Mouse (Mus musculus): Measurements from ENCODE around the gene Got1. TPM values are rescaled to one million over a fixed set of nuclear protein-coding genes. Genes with fewer than 3 reads are reported as not detected.
A peak's percentile ranks its signal among the peaks of the same experiment; 100 is the strongest.

The Got1 gene
- polyA plus RNA-seq, 2 experiments = 10.8 to 11.6 TPM

DNA sequence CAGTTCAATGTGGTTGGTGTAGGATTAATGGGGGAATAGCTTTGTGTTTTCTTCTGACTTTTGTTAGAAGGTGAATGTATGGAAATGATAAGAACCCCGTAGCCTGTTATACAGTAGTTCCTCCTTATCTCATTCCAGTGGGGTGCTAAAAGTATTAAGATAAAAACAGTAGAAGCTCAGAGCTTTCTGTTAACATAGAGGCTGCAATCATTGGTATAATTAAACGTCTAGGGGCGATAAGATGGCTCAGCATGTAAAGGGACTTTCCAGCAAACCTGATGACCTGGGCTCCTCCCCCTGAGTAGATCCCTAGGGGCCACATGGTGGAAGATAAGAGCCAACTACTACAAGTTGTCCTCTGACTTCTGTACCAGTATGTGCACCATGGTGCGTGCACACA lies 71.4 kb downstream of the Got1 start:
- 15% methylated on average over 4 of the region's 4 CpGs for WGBS (ENCODE audit: insufficient replicate concordance)
- H3K4me3 ChIP-seq (ENCODE audit: insufficient read depth in 1 of 2, low read depth in 2 of 2, low read length in 2 of 2) = no peak overlapping the region
- H3K4me2 ChIP-seq (ENCODE audit: low read depth) = peak overlapping the region; percentile 11; the same call in 1 of the 2 replicates
- TF ChIP-seq CTCF (IDR thresholded peaks at IDR 0.05; ENCODE audit: low read depth) = no peak
- TF ChIP-seq EP300 (IDR thresholded peaks at IDR 0.05; ENCODE audit: low read depth) = peak; percentile 79
- H3K36me3 ChIP-seq (replicated peaks; ENCODE audit: control insufficient read depth, insufficient read depth, low read depth) = no peaks in the 10 kb centered on the region
- H3K9me3 ChIP-seq (ENCODE audit: control insufficient read depth, low read length) = no peaks in the 10 kb centered on the region
- no peaks in the 10 kb centered on the region for H3K27me3 ChIP-seq (ENCODE audit: control insufficient read depth, insufficient read depth, low read length)
- H3K4me1 ChIP-seq (replicated peaks; ENCODE audit: control insufficient read depth in 2 of 2, insufficient read depth in 2 of 2, low read length in 1 of 2) = peaks cover 0 to 18% of the 10 kb centered on the region in 2 experiments; a peak in 2 of 4 replicates
- no peak overlapping the region for H3K9ac ChIP-seq (replicated peaks)
- DNase-seq (ENCODE audit: low read depth in 3 of 3, low spot score in 3 of 3) = peak; percentile 50 to 65 (median 58)
- no peak overlapping the region for H3K27ac ChIP-seq
- ATAC-seq (ENCODE audit: insufficient read depth) = peak; percentile 93

DNA sequence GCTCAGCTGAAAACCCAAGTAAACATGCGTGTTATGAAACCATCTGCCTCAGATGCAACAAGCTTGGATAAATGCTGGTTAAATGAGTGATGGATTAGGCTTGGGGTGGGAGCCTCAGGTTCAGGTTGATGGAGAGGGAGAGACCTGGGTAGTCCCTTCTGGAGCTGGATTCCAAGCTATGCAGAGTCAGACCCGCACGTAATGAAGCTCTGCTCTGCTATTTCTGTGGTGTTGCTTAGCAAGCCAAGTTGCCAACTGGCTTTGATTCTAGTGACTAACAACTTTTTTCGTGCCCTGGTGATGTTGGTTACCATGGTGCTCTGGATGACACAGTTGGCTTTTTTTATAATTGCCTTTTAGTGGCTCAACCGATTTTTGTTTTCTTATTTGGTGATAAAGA lies 72.2 kb downstream of the Got1 start:
- Histone ChIP-seq H3K9ac (replicated peaks) (no peak overlapping the region), H3K4me1 (replicated peaks; ENCODE audit: control insufficient read depth in 2 of 2, insufficient read depth in 2 of 2, low read length in 1 of 2) (peaks cover 0 to 18% of the 10 kb centered on the region in 2 experiments; a peak in 2 of 4 replicates), H3K27ac (no peak overlapping the region), H3K4me2 (ENCODE audit: low read depth) (no peak overlapping the region), H3K27me3 (ENCODE audit: control insufficient read depth, insufficient read depth, low read length) (no peaks in the 10 kb centered on the region), H3K9me3 (ENCODE audit: control insufficient read depth, low read length) (no peaks in the 10 kb centered on the region), H3K4me3 (ENCODE audit: insufficient read depth in 1 of 2, low read depth in 2 of 2, low read length in 2 of 2) (no peak overlapping the region), H3K36me3 (replicated peaks; ENCODE audit: control insufficient read depth, insufficient read depth, low read depth) (no peaks in the 10 kb centered on the region)
- no peak for DNase-seq (ENCODE audit: low read depth in 3 of 3, low spot score in 3 of 3)
- WGBS (ENCODE audit: insufficient replicate concordance) = 67% methylated on average over 5 of the region's 5 CpGs
- ATAC-seq (ENCODE audit: insufficient read depth) = no peak
- TF ChIP-seq EP300 (IDR thresholded peaks at IDR 0.05; ENCODE audit: low read depth) = no peak

DNA sequence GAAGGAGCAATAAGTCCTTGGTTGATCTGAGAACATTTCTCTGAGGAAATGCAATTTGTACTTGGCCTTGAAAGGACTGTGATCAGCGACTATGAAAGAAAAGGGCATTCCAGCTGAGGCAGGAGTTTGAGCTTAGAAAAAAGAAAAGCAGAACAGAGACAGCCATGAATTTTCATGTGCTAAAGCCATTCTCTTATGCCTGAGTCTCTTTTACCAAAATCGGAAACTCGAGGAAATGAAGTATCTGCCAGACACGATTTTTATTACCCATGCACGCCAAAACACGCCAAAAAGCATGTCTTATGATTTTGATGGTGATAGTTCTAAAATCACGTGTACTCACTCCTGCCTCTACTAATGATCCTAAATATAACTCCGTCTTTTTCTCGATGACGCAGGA lies 72.8 kb downstream of the Got1 start:
- TF ChIP-seq CTCF (IDR thresholded peaks at IDR 0.05; ENCODE audit: low read depth) = no peak
- no peak for TF ChIP-seq EP300 (IDR thresholded peaks at IDR 0.05; ENCODE audit: low read depth)
- Histone ChIP-seq H3K4me3 (ENCODE audit: insufficient read depth in 1 of 2, low read depth in 2 of 2, low read length in 2 of 2) (no peak overlapping the region), H3K9ac (replicated peaks) (no peak overlapping the region), H3K36me3 (replicated peaks; ENCODE audit: control insufficient read depth, insufficient read depth, low read depth) (no peaks in the 10 kb centered on the region), H3K4me2 (ENCODE audit: low read depth) (no peak overlapping the region), H3K27me3 (ENCODE audit: control insufficient read depth, insufficient read depth, low read length) (no peaks in the 10 kb centered on the region), H3K4me1 (replicated peaks; ENCODE audit: control insufficient read depth in 2 of 2, insufficient read depth in 2 of 2, low read length in 1 of 2) (peaks cover 0 to 18% of the 10 kb centered on the region in 2 experiments; a peak in 2 of 4 replicates), H3K9me3 (ENCODE audit: control insufficient read depth, low read length) (no peaks in the 10 kb centered on the region), H3K27ac (no peak overlapping the region)
- ATAC-seq (ENCODE audit: insufficient read depth) = no peak
- DNase-seq (ENCODE audit: low read depth in 3 of 3, low spot score in 3 of 3) = no peak
- WGBS (ENCODE audit: insufficient replicate concordance) = 81% methylated on average over 10 of the region's 10 CpGs

Other genes starting within 250 kb of the Got1 start
- gene Hpse2, start 136.2 kb downstream of the Got1 start, polyA plus RNA-seq (2012; rRNA removed) = 0.01 TPM in 2 replicates
- gene Hpse2, start 136.2 kb downstream of the Got1 start, polyA plus RNA-seq (2014; fragmentation: Nextera tagmentation; extraction: Ambion mirVana) = not detected in 2 replicates
- gene Cnnm1, start 84.2 kb downstream of the Got1 start, polyA plus RNA-seq (2012; rRNA removed) = 0.08 and 0.10 TPM in 2 replicates
- gene Cnnm1, start 84.2 kb downstream of the Got1 start, polyA plus RNA-seq (2014; fragmentation: Nextera tagmentation; extraction: Ambion mirVana) = 0.08 and 0.17 TPM in 2 replicates
- gene Nkx2-3, start 87.7 kb upstream of the Got1 start, polyA plus RNA-seq (2012; rRNA removed) = 0.07 and 0.11 TPM in 2 replicates
- gene Nkx2-3, start 87.7 kb upstream of the Got1 start, polyA plus RNA-seq (2014; fragmentation: Nextera tagmentation; extraction: Ambion mirVana) = 0.06 and 0.13 TPM in 2 replicates
- 16.5 and 19.0 TPM in 2 replicates for gene Slc25a28, start 150.3 kb upstream of the Got1 start, polyA plus RNA-seq (2012; rRNA removed)
- gene Slc25a28, start 150.3 kb upstream of the Got1 start, polyA plus RNA-seq (2014; fragmentation: Nextera tagmentation; extraction: Ambion mirVana) = 4.4 and 5.1 TPM in 2 replicates
- 1.2 and 1.5 TPM in 2 replicates for gene Entpd7, start 165.1 kb upstream of the Got1 start, polyA plus RNA-seq (2012; rRNA removed)
- 2.6 and 3.3 TPM in 2 replicates for gene Entpd7, start 165.1 kb upstream of the Got1 start, polyA plus RNA-seq (2014; fragmentation: Nextera tagmentation; extraction: Ambion mirVana)
- 4.4 and 6.7 TPM in 2 replicates for gene Cutc, start 228.4 kb upstream of the Got1 start, polyA plus RNA-seq (2012; rRNA removed)
- 9.7 and 13.2 TPM in 2 replicates for gene Cutc, start 228.4 kb upstream of the Got1 start, polyA plus RNA-seq (2014; fragmentation: Nextera tagmentation; extraction: Ambion mirVana)
- 7.2 and 8.0 TPM in 2 replicates for gene Cox15, start 228.4 kb upstream of the Got1 start, polyA plus RNA-seq (2012; rRNA removed)
- gene Cox15, start 228.4 kb upstream of the Got1 start, polyA plus RNA-seq (2014; fragmentation: Nextera tagmentation; extraction: Ambion mirVana) = 3.2 TPM in 2 replicates